Mouse (Mus musculus): ENCODE measurements around the gene Uchl1.

GRCm38 (mm10) chr5:66723626-66724025, 47.7 kb downstream of the Uchl1 start:
- TF ChIP-seq CTCF (IDR thresholded peaks at IDR 0.05; ENCODE audit: low read depth) (no peak), EP300 (IDR thresholded peaks at IDR 0.05; ENCODE audit: low read depth) (no peak)
